Mouse (Mus musculus) retina, postnatal 7 days (tissue): Measurements from ENCODE around the gene Rprd1b.
A peak's percentile ranks its signal among the peaks of the same experiment; 100 is the strongest.
"Not testable (repeated sequence)": the region's sequence is repeated elsewhere in the genome, so short reads cannot be mapped to it uniquely, and the experiment has no call there.

Source experiments
- DNase-seq: peaks from one replicate; pipeline ENCODE4 v3.0.0-alpha.2; 2012; ENCODE audit warnings: low read depth, low spot score

The Rprd1b gene

GRCm38 (mm10) chr2:158043504-158043903 is 15.2 kb downstream of the Rprd1b start:
- no peak for DNase-seq

- DNase-seq, result no peak
Measured at GRCm38 (mm10) chr2:158046186-158046585, 17.9 kb downstream of the Rprd1b start.

GRCm38 (mm10) chr2:158047903-158048302 is 19.6 kb downstream of the Rprd1b start:
- peak; percentile 52 for DNase-seq

GRCm38 (mm10) chr2:158048718-158049117 is 20.4 kb downstream of the Rprd1b start:
- DNase-seq, result no peak

GRCm38 (mm10) chr2:158050116-158050515 is 21.8 kb downstream of the Rprd1b start:
- no peak for DNase-seq

GRCm38 (mm10) chr2:158054596-158054995 is 26.3 kb downstream of the Rprd1b start:
- no peak for DNase-seq

GRCm38 (mm10) chr2:158055383-158055782 is 27.1 kb downstream of the Rprd1b start:
- not testable (repeated sequence) for DNase-seq

- DNase-seq, result no peak
Measured at GRCm38 (mm10) chr2:158057030-158057429, 28.7 kb downstream of the Rprd1b start.

GRCm38 (mm10) chr2:158058534-158058933 is 30.2 kb downstream of the Rprd1b start:
- DNase-seq, result no peak

GRCm38 (mm10) chr2:158059666-158060105 is 31.4 kb downstream of the Rprd1b start:
- DNase-seq, result no peak

- DNase-seq, result no peak
Measured at GRCm38 (mm10) chr2:158063036-158063435, 34.7 kb downstream of the Rprd1b start.

- no peak for DNase-seq
Measured at GRCm38 (mm10) chr2:158064571-158065048, 36.3 kb downstream of the Rprd1b start.

GRCm38 (mm10) chr2:158065064-158065463 is 36.8 kb downstream of the Rprd1b start:
- DNase-seq, result no peak

- no peak for DNase-seq
Measured at GRCm38 (mm10) chr2:158066456-158066855, 38.2 kb downstream of the Rprd1b start.

- no peak for DNase-seq
Measured at GRCm38 (mm10) chr2:158067260-158067824, 39.0 kb downstream of the Rprd1b start.

- no peak for DNase-seq
Measured at GRCm38 (mm10) chr2:158068444-158068971, 40.2 kb downstream of the Rprd1b start.

- no peak for DNase-seq
Measured at GRCm38 (mm10) chr2:158070885-158071632, 42.8 kb downstream of the Rprd1b start.

GRCm38 (mm10) chr2:158071633-158071995 is 43.3 kb downstream of the Rprd1b start:
- no peak for DNase-seq

- no peak for DNase-seq
Measured at GRCm38 (mm10) chr2:158074835-158075234, 46.5 kb downstream of the Rprd1b start.

GRCm38 (mm10) chr2:158076690-158077089 is 48.4 kb downstream of the Rprd1b start:
- DNase-seq, result no peak

GRCm38 (mm10) chr2:158077981-158078380 is 49.7 kb downstream of the Rprd1b start:
- no peak for DNase-seq

- DNase-seq, result no peak
Measured at GRCm38 (mm10) chr2:158078971-158079370, 50.7 kb downstream of the Rprd1b start.

GRCm38 (mm10) chr2:158079843-158080395 is 51.6 kb downstream of the Rprd1b start:
- no peak for DNase-seq
